In the genomic region with DNA sequence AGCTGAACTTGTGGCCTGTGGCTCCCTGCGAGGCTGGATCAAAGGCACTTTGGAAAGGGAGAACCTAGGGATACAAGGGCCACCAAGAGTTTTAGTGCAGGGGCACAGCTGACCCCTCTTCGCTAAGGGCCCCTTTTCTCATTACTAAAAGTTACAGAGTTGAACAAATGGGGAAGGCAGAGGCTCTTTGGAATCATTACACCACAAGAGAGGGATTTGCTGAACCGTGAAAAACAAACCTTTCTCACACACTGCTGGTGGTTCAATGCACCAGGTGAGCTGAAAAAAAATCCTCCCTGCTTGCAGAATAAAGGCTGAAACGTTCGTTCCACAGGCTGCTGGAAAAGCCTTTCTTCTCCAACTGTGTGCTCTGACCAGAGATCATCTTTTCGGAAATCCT, we compare ENCODE assay signal across 29 mouse cellular contexts. TPM values are rescaled to one million over a fixed set of nuclear protein-coding genes. Genes with fewer than 3 reads are reported as not detected.
DNase-seq lines count a peak whose midpoint lies in the region; ATAC-seq lines count a peak whose summit lies in the region.
"Had no signal": no experiment of that assay in that cellular context is flagged by ENCODE, and none has a peak within 500 bp of the region (broad histone marks: within the 10 kb centered on the region; RNA-seq: fewer than 3 reads in every experiment).

No protein-coding gene starts in this region.

- peak; percentile 18 for DNase-seq in embryo, embryonic 10 days (ENCODE audit: low spot score)
- DNase-seq in embryo, embryonic 10.5 days (ENCODE audit: low spot score): no peak
- peak; percentile 9 for DNase-seq in kidney, adult 9 months
- no peak for DNase-seq in kidney, adult 11 months
- DNase-seq in midbrain, embryonic 10.5 days (ENCODE audit: low spot score): no peak
- no peak for DNase-seq in limb, embryonic 10.5 days (ENCODE audit: low spot score)
- DNase-seq in urinary bladder, adult 18-20 months (ENCODE audit: low spot score in 2 of 2): no peak
- DNase-seq: adrenal gland, adult 2 months; cerebellum, adult 8-10 months; cerebellum, postnatal 36 days; gastrocnemius, adult 2 months; gastrocnemius, postnatal 36 days; heart, adult 18-20 months; heart, postnatal 36 days; left cerebral cortex, postnatal 4 days; lung, embryonic 14.5 days; lung, postnatal 14 days; right cerebral cortex, postnatal 25 days had no signal

- no peak overlapping the region for H3K9ac ChIP-seq in midbrain, embryonic 16.5 days (ENCODE audit: low read depth, low read length)
- H3K9ac ChIP-seq: embryonic facial prominence, embryonic 12.5 days; hindbrain, embryonic 13.5 days; liver, embryonic 15.5 days; lung, embryonic 14.5 days; neural tube, embryonic 13.5 days; stomach, embryonic 15.5 days had no signal

- no peaks in the 10 kb centered on the region for H3K36me3 ChIP-seq in midbrain, embryonic 10.5 days
- H3K36me3 ChIP-seq in midbrain, embryonic 16.5 days (ENCODE audit: control insufficient read depth, insufficient read depth, low read length): no peaks in the 10 kb centered on the region
- no peaks in the 10 kb centered on the region for H3K36me3 ChIP-seq in limb, embryonic 10.5 days
- H3K36me3 ChIP-seq: embryonic facial prominence, embryonic 12.5 days; hindbrain, embryonic 13.5 days; liver, embryonic 15.5 days; neural tube, embryonic 13.5 days; stomach, embryonic 15.5 days had no signal

- ATAC-seq in midbrain, embryonic 16.5 days: no peak
- ATAC-seq: activated CD4-positive, CD25-positive, alpha-beta regulatory T cell, adult 4 months; forebrain, embryonic 16.5 days; intestine, postnatal 0 days had no signal

- H3K27ac ChIP-seq in midbrain, embryonic 10.5 days (replicated peaks): 0 out of 2 replicates have a peak overlapping the region, but pooled peaks have one; percentile 49
- H3K27ac ChIP-seq in midbrain, embryonic 16.5 days (ENCODE audit: low read length): no peak overlapping the region
- H3K27ac ChIP-seq in limb, embryonic 10.5 days: peak overlapping the region; percentile 56; the same call in 1 of the 2 replicates
- H3K27ac ChIP-seq: embryonic facial prominence, embryonic 12.5 days; gastrocnemius, adult 2 months; hindbrain, embryonic 13.5 days; liver, embryonic 15.5 days; neural tube, embryonic 13.5 days; stomach, embryonic 15.5 days had no signal

- 7% methylated on average over 6 of the region's 6 CpGs for WGBS in midbrain, embryonic 10.5 days
- WGBS in midbrain, embryonic 16.5 days: 9% methylated on average over 6 of the region's 6 CpGs
- WGBS in limb, embryonic 10.5 days: 8% methylated on average over 6 of the region's 6 CpGs

- H3K9me3 ChIP-seq in midbrain, embryonic 10.5 days (replicated peaks): no peaks in the 10 kb centered on the region
- no peaks in the 10 kb centered on the region for H3K9me3 ChIP-seq in midbrain, embryonic 16.5 days (replicated peaks; ENCODE audit: control insufficient read depth, low read length, poor library complexity, severe bottlenecking)
- H3K9me3 ChIP-seq in limb, embryonic 10.5 days (replicated peaks): no peaks in the 10 kb centered on the region
- H3K9me3 ChIP-seq: embryonic facial prominence, embryonic 12.5 days; hindbrain, embryonic 13.5 days; liver, embryonic 15.5 days; neural tube, embryonic 13.5 days; stomach, embryonic 15.5 days had no signal

- no peak overlapping the region for H3K4me3 ChIP-seq in midbrain, embryonic 10.5 days
- no peak overlapping the region for H3K4me3 ChIP-seq in midbrain, embryonic 16.5 days (ENCODE audit: low read depth, low read length)
- no peak overlapping the region for H3K4me3 ChIP-seq in limb, embryonic 10.5 days
- H3K4me3 ChIP-seq: embryonic facial prominence, embryonic 12.5 days; gastrocnemius, adult 2 months; hindbrain, embryonic 13.5 days; liver, embryonic 15.5 days; neural tube, embryonic 13.5 days; stomach, embryonic 15.5 days had no signal

- peaks cover 13% of the 10 kb centered on the region for H3K4me1 ChIP-seq in midbrain, embryonic 10.5 days
- no peaks in the 10 kb centered on the region for H3K4me1 ChIP-seq in midbrain, embryonic 16.5 days (ENCODE audit: control insufficient read depth, insufficient read depth, low read length)
- H3K4me1 ChIP-seq in limb, embryonic 10.5 days: peaks cover 16% of the 10 kb centered on the region
- H3K4me1 ChIP-seq: liver, embryonic 15.5 days; stomach, embryonic 15.5 days had no signal

- H3K4me2 ChIP-seq in midbrain, embryonic 16.5 days (ENCODE audit: low read length): no peak overlapping the region
- H3K4me2 ChIP-seq: embryonic facial prominence, embryonic 12.5 days; heart, embryonic 11.5 days; hindbrain, embryonic 13.5 days; liver, embryonic 15.5 days; lung, embryonic 14.5 days; neural tube, embryonic 13.5 days; stomach, embryonic 15.5 days had no signal

- H3K27me3 ChIP-seq in midbrain, embryonic 10.5 days (ENCODE audit: low read depth, poor library complexity, severe bottlenecking): 0 out of 2 replicates have a peak, but pooled peaks cover 4% of the 10 kb centered on the region
- no peaks in the 10 kb centered on the region for H3K27me3 ChIP-seq in midbrain, embryonic 16.5 days (ENCODE audit: control insufficient read depth, insufficient read depth, low read depth, low read length)
- no peaks in the 10 kb centered on the region for H3K27me3 ChIP-seq in limb, embryonic 10.5 days (ENCODE audit: low read depth, poor library complexity, severe bottlenecking)
- H3K27me3 ChIP-seq: CH12.LX; embryonic facial prominence, embryonic 12.5 days; hindbrain, embryonic 13.5 days; liver, embryonic 15.5 days; neural tube, embryonic 13.5 days; stomach, embryonic 15.5 days had no signal

RNA-seq across cellular contexts. Expression of gene Ncam1, which starts 50.2 kb away (rescaled TPM):
- polyA plus RNA-seq in midbrain, embryonic 10.5 days (2016; fragmentation: Nextera tagmentation; extraction: Ambion mirVana): 48.9 and 94.9 TPM in 2 replicates
- polyA plus RNA-seq in midbrain, embryonic 16.5 days (2015; fragmentation: Nextera tagmentation; extraction: Ambion mirVana): 600 and 646 TPM in 2 replicates
- polyA plus RNA-seq in limb, embryonic 10.5 days (2016; fragmentation: Nextera tagmentation; extraction: Ambion mirVana): 17.5 and 27.9 TPM in 2 replicates

Comparison
In these comparisons a context has a peak if more than half of its experiments do, and no peak if none do; other contexts are left out.
1. DNase-seq: peak in embryo, embryonic 10 days (single experiment) and kidney, adult 9 months (single experiment); none in embryo, embryonic 10.5 days (single experiment), kidney, adult 11 months (single experiment), midbrain, embryonic 10.5 days (single experiment), limb, embryonic 10.5 days (single experiment) and urinary bladder, adult 18-20 months (0 of 2).